Comparison of ENCODE assay signal across 8 mouse cellular contexts in genomic region chr1:136670421-136670820, GRCm38 (mm10). TPM values are rescaled to one million over a fixed set of nuclear protein-coding genes. Genes with fewer than 3 reads are reported as not detected.
DNase-seq lines count a peak whose midpoint lies in the region.

No protein-coding gene starts in this region.

- peak; percentile 14 to 23 for DNase-seq in heart, adult 9 months (ENCODE audit: low spot score in 2 of 2)
- DNase-seq in heart, postnatal 4 days = no peak
- DNase-seq in right cerebral cortex, postnatal 10 days (ENCODE audit: low spot score in 2 of 2) = peak; percentile 53 to 61
- no peak for DNase-seq in right cerebral cortex, postnatal 25 days
- peak; percentile 18 for DNase-seq in kidney, postnatal 10 days
- DNase-seq in yolk sac, embryonic 10.5 days (ENCODE audit: low spot score) = peak; percentile 41
- DNase-seq in c-Kit-positive CD71-positive TER-119-positive erythroid progenitor cells, embryonic 14.5 days (ENCODE audit: low spot score) = no peak
- DNase-seq in urinary bladder, postnatal 10 days (ENCODE audit: low spot score) = no peak

RNA-seq across cellular contexts. Expression of gene Zfp281, which starts 45.7 kb away (rescaled TPM):
- total RNA-seq in heart, postnatal 4 days (2021) = 10 to 100 TPM; 14.2 TPM

Comparison
In these comparisons a context has a peak if more than half of its experiments do, and no peak if none do; other contexts are left out.
1. DNase-seq: peak in heart, adult 9 months (2 of 2), right cerebral cortex, postnatal 10 days (2 of 2), kidney, postnatal 10 days (single experiment) and yolk sac, embryonic 10.5 days (single experiment); none in heart, postnatal 4 days (single experiment), right cerebral cortex, postnatal 25 days (single experiment), c-Kit-positive CD71-positive TER-119-positive erythroid progenitor cells, embryonic 14.5 days (single experiment) and urinary bladder, postnatal 10 days (single experiment).